Mouse (Mus musculus) liver, postnatal 0 days (tissue): ENCODE measurements at regions not wholly inside any gene's neighbourhood (a gene's known extent, or its start where the extent isn't known, plus 50 kb on each side); places are given as distances from the start of the nearest gene placed in this dataset.

Source experiments
- CTCF ChIP-seq: sonication (generic); IDR thresholded peaks from 2 replicates; pipeline ENCODE4 v1.5.1; 2016; ENCODE audit warnings: antibody characterized with exemption, low read depth
- EP300 ChIP-seq: IDR thresholded peaks from 2 replicates; pipeline ENCODE4 v1.6.1; 2016; ENCODE audit warnings: antibody characterized with exemption, low read depth, mild to moderate bottlenecking

- TF ChIP-seq CTCF (no peak), EP300 (no peak)
Observed at GRCm38 (mm10) chr9:11925501-11925900, 1020.9 kb upstream of the Cntn5 start.
